In the genomic region with DNA sequence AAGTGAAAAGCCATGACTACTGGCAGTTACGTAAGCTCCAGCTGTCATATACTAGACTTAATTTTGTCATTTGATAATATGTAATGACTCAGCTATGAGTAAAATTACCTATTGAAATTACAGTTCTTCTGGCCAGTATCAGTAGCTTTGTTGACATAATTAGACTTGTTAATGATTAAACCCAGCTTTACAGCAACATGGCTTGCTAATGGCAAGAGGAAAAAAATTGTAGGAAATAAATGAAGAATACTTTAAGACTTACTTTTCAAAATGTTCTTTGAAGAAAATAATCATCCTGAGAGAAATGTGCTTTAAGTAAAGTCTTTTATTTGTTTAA, we compare ENCODE assay signal across 25 mouse cellular contexts. TPM values are rescaled to one million over a fixed set of nuclear protein-coding genes. Genes with fewer than 3 reads are reported as not detected.
A peak's percentile ranks its signal among the peaks of the same experiment; 100 is the strongest.
DNase-seq lines count a peak whose midpoint lies in the region; ATAC-seq and TF ChIP-seq lines count a peak whose summit lies in the region.
"Had no signal": no experiment of that assay in that cellular context is flagged by ENCODE, and none has a peak within 500 bp of the region (broad histone marks: within the 10 kb centered on the region; RNA-seq: fewer than 3 reads in every experiment).

No protein-coding gene starts in this region.

- TF ChIP-seq EP300 in stomach, postnatal 0 days (optimal IDR thresholded peaks at IDR 0.05) = no peak

- DNase-seq in liver, adult 2 months (ENCODE audit: extremely low read depth, low read depth, low spot score) = peak; percentile 58
- no peak for DNase-seq in stomach, postnatal 0 days (ENCODE audit: low spot score)
- no peak for DNase-seq in adrenal gland, adult 8-10 months
- no peak for DNase-seq in MN1 (ENCODE audit: low spot score)
- no peak for DNase-seq in ovary, postnatal 10 days (ENCODE audit: low spot score)
- DNase-seq: adrenal gland, adult 2 months; adrenal gland, postnatal 14 days; cerebellum, adult 11-12 months; cerebellum, adult 2 months; forebrain, postnatal 0 days had no signal

- no peak for TF ChIP-seq CTCF in liver, adult 2 months (IDR thresholded peaks at IDR 0.05; ENCODE audit: low read depth, low read length)
- no peak for TF ChIP-seq CTCF in stomach, postnatal 0 days (IDR thresholded peaks at IDR 0.05; ENCODE audit: low read depth)

- 90% methylated on average over 1 of the region's 1 CpGs for WGBS in liver, adult 2 months
- 87% methylated on average over 1 of the region's 1 CpGs for WGBS in liver, embryonic 12.5 days (ENCODE audit: insufficient replicate concordance)
- WGBS in intestine, embryonic 16.5 days = 59% methylated on average over 1 of the region's 1 CpGs
- WGBS in stomach, embryonic 15.5 days = 73% methylated on average over 1 of the region's 1 CpGs
- whole genome bisulfite sequencing in stomach, postnatal 0 days = 46% methylated on average over 1 of the region's 1 CpGs

- no peak overlapping the region for H3K9ac ChIP-seq in liver, adult 2 months (ENCODE audit: low read depth, low read length)
- H3K9ac ChIP-seq in liver, embryonic 12.5 days = no peak overlapping the region
- H3K9ac ChIP-seq in intestine, embryonic 16.5 days (ENCODE audit: low read depth, low read length) = no peak overlapping the region
- no peak overlapping the region for H3K9ac ChIP-seq in stomach, embryonic 15.5 days
- no peak overlapping the region for H3K9ac ChIP-seq in stomach, postnatal 0 days (ENCODE audit: low read length)
- H3K9ac ChIP-seq: embryonic facial prominence, embryonic 12.5 days; forebrain, embryonic 13.5 days; forebrain, embryonic 15.5 days; forebrain, postnatal 0 days had no signal

- TF ChIP-seq POLR2A in liver, adult 2 months (IDR thresholded peaks at IDR 0.05; ENCODE audit: extremely low read depth, insufficient read depth, low read length) = no peak

- H3K4me3 ChIP-seq in liver, adult 2 months (ENCODE audit: insufficient read depth, low read depth, low read length) = no peak overlapping the region
- no peak overlapping the region for H3K4me3 ChIP-seq in liver, embryonic 12.5 days
- no peak overlapping the region for H3K4me3 ChIP-seq in intestine, embryonic 16.5 days (ENCODE audit: low read length)
- H3K4me3 ChIP-seq in stomach, embryonic 15.5 days (replicated peaks) = no peak overlapping the region
- H3K4me3 ChIP-seq in stomach, postnatal 0 days (ENCODE audit: low read depth, low read length) = no peak overlapping the region
- H3K4me3 ChIP-seq: embryonic facial prominence, embryonic 10.5 days; embryonic facial prominence, embryonic 12.5 days; forebrain, embryonic 13.5 days; forebrain, embryonic 15.5 days had no signal

- H3K27ac ChIP-seq in liver, adult 2 months (replicated peaks; ENCODE audit: insufficient read depth, low read depth, low read length) = no peak overlapping the region
- H3K27ac ChIP-seq in liver, embryonic 12.5 days = no peak overlapping the region
- peak overlapping the region; percentile 65 for H3K27ac ChIP-seq in intestine, embryonic 16.5 days (ENCODE audit: low read length)
- 0 out of 2 replicates have a peak overlapping the region, but pooled peaks have one; percentile 13 for H3K27ac ChIP-seq in stomach, embryonic 15.5 days
- no peak overlapping the region for H3K27ac ChIP-seq in stomach, postnatal 0 days (replicated peaks)
- H3K27ac ChIP-seq: embryonic facial prominence, embryonic 10.5 days; embryonic facial prominence, embryonic 12.5 days; forebrain, embryonic 13.5 days; forebrain, embryonic 15.5 days had no signal

- H3K4me1 ChIP-seq in liver, adult 2 months (ENCODE audit: control insufficient read depth, insufficient read depth, low read length) = peaks cover 14% of the 10 kb centered on the region
- H3K4me1 ChIP-seq in liver, embryonic 12.5 days = peaks cover 10% of the 10 kb centered on the region
- peaks cover 6% of the 10 kb centered on the region; the same call in 1 of the 2 replicates for H3K4me1 ChIP-seq in intestine, embryonic 16.5 days (ENCODE audit: control insufficient read depth, insufficient read depth, low read length)
- no peaks in the 10 kb centered on the region for H3K4me1 ChIP-seq in stomach, embryonic 15.5 days
- no peaks in the 10 kb centered on the region for H3K4me1 ChIP-seq in stomach, postnatal 0 days (replicated peaks; ENCODE audit: control insufficient read depth, insufficient read depth)
- H3K4me1 ChIP-seq: embryonic facial prominence, embryonic 10.5 days; embryonic facial prominence, embryonic 12.5 days; forebrain, embryonic 13.5 days; forebrain, embryonic 15.5 days had no signal

- no peak overlapping the region for H3K4me2 ChIP-seq in liver, embryonic 12.5 days
- H3K4me2 ChIP-seq in intestine, embryonic 16.5 days (ENCODE audit: low read depth, low read length) = no peak overlapping the region
- no peak overlapping the region for H3K4me2 ChIP-seq in stomach, embryonic 15.5 days
- H3K4me2 ChIP-seq in stomach, postnatal 0 days (replicated peaks; ENCODE audit: low read depth) = no peak overlapping the region
- H3K4me2 ChIP-seq: embryonic facial prominence, embryonic 12.5 days; forebrain, embryonic 13.5 days; forebrain, embryonic 15.5 days had no signal

- no peaks in the 10 kb centered on the region for H3K36me3 ChIP-seq in liver, adult 2 months (ENCODE audit: control insufficient read depth, insufficient read depth, low read length)
- no peaks in the 10 kb centered on the region for H3K36me3 ChIP-seq in liver, embryonic 12.5 days
- no peaks in the 10 kb centered on the region for H3K36me3 ChIP-seq in intestine, embryonic 16.5 days (ENCODE audit: control insufficient read depth, insufficient read depth, low read length)
- no peaks in the 10 kb centered on the region for H3K36me3 ChIP-seq in stomach, embryonic 15.5 days
- H3K36me3 ChIP-seq in stomach, postnatal 0 days (ENCODE audit: control insufficient read depth, insufficient read depth, low read length) = no peaks in the 10 kb centered on the region
- H3K36me3 ChIP-seq: embryonic facial prominence, embryonic 10.5 days; embryonic facial prominence, embryonic 12.5 days; forebrain, embryonic 15.5 days; G1E had no signal

- ATAC-seq in liver, embryonic 12.5 days = no peak
- peak; percentile 37; the same call in 1 of the 2 replicates for ATAC-seq in intestine, embryonic 16.5 days
- ATAC-seq in stomach, embryonic 15.5 days (ENCODE audit: insufficient read depth, low FRiP score, low read depth) = no peak
- ATAC-seq in stomach, postnatal 0 days (ENCODE audit: low FRiP score, low TSS enrichment) = peak; percentile 60
- ATAC-seq: CD4-positive, CD25-positive, alpha-beta regulatory T cell, adult 4 months; forebrain, embryonic 13.5 days; forebrain, embryonic 15.5 days; forebrain, postnatal 0 days had no signal

- no peaks in the 10 kb centered on the region for H3K9me3 ChIP-seq in liver, embryonic 12.5 days (replicated peaks)
- no peaks in the 10 kb centered on the region for H3K9me3 ChIP-seq in intestine, embryonic 16.5 days (ENCODE audit: control insufficient read depth, low read length)
- no peaks in the 10 kb centered on the region for H3K9me3 ChIP-seq in stomach, embryonic 15.5 days
- H3K9me3 ChIP-seq in stomach, postnatal 0 days (ENCODE audit: control insufficient read depth, low read length) = no peaks in the 10 kb centered on the region
- H3K9me3 ChIP-seq: embryonic facial prominence, embryonic 10.5 days; embryonic facial prominence, embryonic 12.5 days; forebrain, embryonic 13.5 days; forebrain, embryonic 15.5 days; G1E had no signal

- no peaks in the 10 kb centered on the region for H3K79me2 ChIP-seq in liver, adult 2 months (ENCODE audit: control insufficient read depth, insufficient read depth, low read length)

- no peaks in the 10 kb centered on the region for H3K27me3 ChIP-seq in liver, adult 2 months (ENCODE audit: control insufficient read depth, insufficient read depth, low read length)
- H3K27me3 ChIP-seq in liver, embryonic 12.5 days (replicated peaks) = peaks cover 19% of the 10 kb centered on the region; the same call in 1 of the 2 replicates
- no peaks in the 10 kb centered on the region for H3K27me3 ChIP-seq in intestine, embryonic 16.5 days (replicated peaks; ENCODE audit: control insufficient read depth, insufficient read depth, low read length)
- H3K27me3 ChIP-seq in stomach, embryonic 15.5 days (replicated peaks) = no peaks in the 10 kb centered on the region
- H3K27me3 ChIP-seq in stomach, postnatal 0 days (ENCODE audit: control insufficient read depth, insufficient read depth, low read length) = no peaks in the 10 kb centered on the region
- H3K27me3 ChIP-seq: CH12.LX; forebrain, embryonic 13.5 days; forebrain, embryonic 15.5 days had no signal

RNA-seq across cellular contexts. Expression of a gene that starts 4.6 kb away (rescaled TPM):
- total RNA-seq in liver, adult 2 months (2014; rRNA removed) = not detected in 2 replicates
- polyA plus RNA-seq in liver, adult 2 months (2012; rRNA removed) = not detected in 2 replicates
- 2.8 and 2.9 TPM in 2 replicates for polyA plus RNA-seq in liver, embryonic 12.5 days (2016; fragmentation: Nextera tagmentation; extraction: Ambion mirVana)
- polyA plus RNA-seq in intestine, embryonic 16.5 days (2015; fragmentation: Nextera tagmentation; extraction: Ambion mirVana) = 253 and 283 TPM in 2 replicates
- polyA plus RNA-seq in stomach, embryonic 15.5 days (2015; fragmentation: Nextera tagmentation; extraction: Ambion mirVana) = 65.0 and 71.2 TPM in 2 replicates
- 91.8 and 104 TPM in 2 replicates for polyA plus RNA-seq in stomach, postnatal 0 days (2015; fragmentation: Nextera tagmentation; extraction: Ambion mirVana)
- total RNA-seq in adrenal gland, adult 8-10 months (2022) = not detected
- total RNA-seq: adrenal gland, postnatal 14 days; G1E had no signal
- polyA plus RNA-seq: embryonic facial prominence, embryonic 14.5 days; forebrain, embryonic 11.5 days; G1E had no signal

RNA-seq across cellular contexts. Expression of a gene that starts 14.0 kb away (rescaled TPM):
- total RNA-seq in liver, adult 2 months (2014; rRNA removed) = 3.2 and 3.9 TPM in 2 replicates
- polyA plus RNA-seq in liver, adult 2 months (2012; rRNA removed) = 5.5 and 7.3 TPM in 2 replicates
- polyA plus RNA-seq in liver, embryonic 12.5 days (2016; fragmentation: Nextera tagmentation; extraction: Ambion mirVana) = 0.42 and 0.44 TPM in 2 replicates
- polyA plus RNA-seq in intestine, embryonic 16.5 days (2015; fragmentation: Nextera tagmentation; extraction: Ambion mirVana) = 0.28 and 0.71 TPM in 2 replicates
- 0.62 TPM in 1 of 2 replicates, not detected in the other for polyA plus RNA-seq in stomach, embryonic 15.5 days (2015; fragmentation: Nextera tagmentation; extraction: Ambion mirVana)
- 0.15 and 0.36 TPM in 2 replicates for polyA plus RNA-seq in stomach, postnatal 0 days (2015; fragmentation: Nextera tagmentation; extraction: Ambion mirVana)
- under 1 TPM in 1 of 4 experiments, not detected in 3; 0.46 TPM for total RNA-seq in adrenal gland, adult 8-10 months (2022)
- total RNA-seq: adrenal gland, postnatal 14 days; forebrain, postnatal 0 days; G1E had no signal
- polyA plus RNA-seq: adrenal gland, adult 2 months; CD4-positive, CD25-positive, alpha-beta regulatory T cell, adult 4 months; cerebellum, adult 2 months; embryonic facial prominence, embryonic 10.5 days; forebrain, embryonic 11.5 days; forebrain, embryonic 13.5 days; G1E had no signal

RNA-seq across cellular contexts. Expression of a gene that starts 18.6 kb away (rescaled TPM):
- total RNA-seq in liver, adult 2 months (2014; rRNA removed) = 74.9 and 91.6 TPM in 2 replicates
- 276 and 320 TPM in 2 replicates for polyA plus RNA-seq in liver, adult 2 months (2012; rRNA removed)
- polyA plus RNA-seq in liver, embryonic 12.5 days (2016; fragmentation: Nextera tagmentation; extraction: Ambion mirVana) = 15.3 and 17.5 TPM in 2 replicates
- polyA plus RNA-seq in intestine, embryonic 16.5 days (2015; fragmentation: Nextera tagmentation; extraction: Ambion mirVana) = 1.9 and 2.0 TPM in 2 replicates
- polyA plus RNA-seq in stomach, embryonic 15.5 days (2015; fragmentation: Nextera tagmentation; extraction: Ambion mirVana) = 2.1 and 3.3 TPM in 2 replicates
- 0.32 and 0.40 TPM in 2 replicates for polyA plus RNA-seq in stomach, postnatal 0 days (2015; fragmentation: Nextera tagmentation; extraction: Ambion mirVana)
- not detected for total RNA-seq in adrenal gland, adult 8-10 months (2022)
- total RNA-seq: adrenal gland, postnatal 36 days; CH12.LX; forebrain, postnatal 0 days; G1E had no signal
- polyA plus RNA-seq: brain, embryonic 14.5 days; CD4-positive, CD25-positive, alpha-beta regulatory T cell, adult 4 months; cerebellum, adult 2 months; cortical plate, adult 2 months; forebrain, embryonic 13.5 days; G1E had no signal

RNA-seq across cellular contexts. Expression of a gene that starts 24.7 kb away (rescaled TPM):
- total RNA-seq in liver, adult 2 months (2014; rRNA removed) = 291 and 298 TPM in 2 replicates
- polyA plus RNA-seq in liver, adult 2 months (2012; rRNA removed) = 312 and 336 TPM in 2 replicates
- polyA plus RNA-seq in liver, embryonic 12.5 days (2016; fragmentation: Nextera tagmentation; extraction: Ambion mirVana) = 415 and 437 TPM in 2 replicates
- 626 and 669 TPM in 2 replicates for polyA plus RNA-seq in intestine, embryonic 16.5 days (2015; fragmentation: Nextera tagmentation; extraction: Ambion mirVana)
- 689 and 690 TPM in 2 replicates for polyA plus RNA-seq in stomach, embryonic 15.5 days (2015; fragmentation: Nextera tagmentation; extraction: Ambion mirVana)
- polyA plus RNA-seq in stomach, postnatal 0 days (2015; fragmentation: Nextera tagmentation; extraction: Ambion mirVana) = 516 and 537 TPM in 2 replicates
- 100 to 1,000 TPM; 247 to 298 (median 278) TPM for total RNA-seq in adrenal gland, adult 8-10 months (2022)

RNA-seq across cellular contexts. Expression of a gene that starts 32.3 kb away (rescaled TPM):
- not detected in 2 replicates for total RNA-seq in liver, adult 2 months (2014; rRNA removed)
- not detected in 2 replicates for polyA plus RNA-seq in liver, adult 2 months (2012; rRNA removed)
- polyA plus RNA-seq in liver, embryonic 12.5 days (2016; fragmentation: Nextera tagmentation; extraction: Ambion mirVana) = not detected in 2 replicates
- polyA plus RNA-seq in intestine, embryonic 16.5 days (2015; fragmentation: Nextera tagmentation; extraction: Ambion mirVana) = not detected in 2 replicates
- not detected in 2 replicates for polyA plus RNA-seq in stomach, embryonic 15.5 days (2015; fragmentation: Nextera tagmentation; extraction: Ambion mirVana)
- polyA plus RNA-seq in stomach, postnatal 0 days (2015; fragmentation: Nextera tagmentation; extraction: Ambion mirVana) = not detected in 2 replicates
- total RNA-seq in adrenal gland, adult 8-10 months (2022) = not detected
- total RNA-seq: adrenal gland, adult 2 months; adrenal gland, postnatal 14 days; adrenal gland, postnatal 36 days; CH12.LX; forebrain, postnatal 0 days; G1E had no signal
- polyA plus RNA-seq: adrenal gland, adult 2 months; brain, embryonic 14.5 days; CD4-positive, CD25-positive, alpha-beta regulatory T cell, adult 4 months; cerebellum, adult 2 months; cortical plate, adult 2 months; embryonic facial prominence, embryonic 10.5 days; embryonic facial prominence, embryonic 12.5 days; forebrain, embryonic 11.5 days; forebrain, embryonic 13.5 days; forebrain, embryonic 15.5 days; forebrain, postnatal 0 days; G1E had no signal

Comparison
In these comparisons a context has a peak if more than half of its experiments do, and no peak if none do; other contexts are left out.
1. H3K27ac ChIP-seq: peak in intestine, embryonic 16.5 days (single experiment) and stomach, embryonic 15.5 days (single experiment); none in liver, adult 2 months (single experiment), liver, embryonic 12.5 days (single experiment) and stomach, postnatal 0 days (single experiment).
2. ATAC-seq: peak in intestine, embryonic 16.5 days (single experiment) and stomach, postnatal 0 days (single experiment); none in liver, embryonic 12.5 days (single experiment) and stomach, embryonic 15.5 days (single experiment).
3. RNA of a gene that starts 18.6 kb away (polyA plus RNA-seq): 276 to 320 TPM in liver, adult 2 months; 15.3 to 17.5 TPM in liver, embryonic 12.5 days, 2.1 to 3.3 TPM in stomach, embryonic 15.5 days, 1.9 to 2.0 TPM in intestine, embryonic 16.5 days and 0.32 to 0.40 TPM in stomach, postnatal 0 days; every median in the first group is over 10 times any median in the second.
4. RNA of a gene that starts 4.6 kb away (polyA plus RNA-seq): 253 to 283 TPM in intestine, embryonic 16.5 days, 91.8 to 104 TPM in stomach, postnatal 0 days and 65.0 to 71.2 TPM in stomach, embryonic 15.5 days; 2.8 to 2.9 TPM in liver, embryonic 12.5 days and not detected in liver, adult 2 months; every median in the first group is over 10 times any median in the second.